Mouse (Mus musculus) CH12.LX (cell line): ENCODE measurements around the gene Aagab. TPM values are rescaled to one million over a fixed set of nuclear protein-coding genes. Genes with fewer than 3 reads are reported as not detected.

ENCODE experiments used
- DNase-seq: peaks from one replicate; pipeline ENCODE4 v3.0.0-alpha.2; 2013; ENCODE audit errors: extremely low read depth
- H3K27ac ChIP-seq: 2 replicates; pipeline ENCODE4 v1.5.1; 2012; ENCODE audit warnings: low read depth, mild to moderate bottlenecking, control low read depth, moderate library complexity; ENCODE audit not compliant: insufficient read depth
- H3K27me3 ChIP-seq: replicated peaks from 2 replicates; pipeline ENCODE3; 2012; ENCODE audit warnings: inconsistent platforms
- H3K36me3 ChIP-seq, 2 experiments: replicated peaks in 1 of 2; 2 replicates each; pipeline versions ENCODE3 to v1.6.1; 2012; ENCODE audit warnings: inconsistent platforms in 1 of 2, low read length in 1 of 2, mild to moderate bottlenecking in 1 of 2, mixed read lengths in 1 of 2, moderate library complexity in 1 of 2; ENCODE audit not compliant: control insufficient read depth in 1 of 2, insufficient read depth in 1 of 2
- H3K4me1 ChIP-seq, 2 experiments: 2 replicates each; pipeline ENCODE4 v1.6.1; 2012; ENCODE audit warnings: inconsistent platforms in 1 of 2, moderate library complexity in 1 of 2; ENCODE audit not compliant: insufficient read depth in 2 of 2, control insufficient read depth in 1 of 2
- H3K4me2 ChIP-seq: 2 replicates; pipeline ENCODE4 v1.6.1; 2012; ENCODE audit warnings: low read depth, mild to moderate bottlenecking, control low read depth; ENCODE audit not compliant: poor library complexity, insufficient read depth, severe bottlenecking
- H3K4me3 ChIP-seq, 3 experiments: fragments of 150-350 bp in 1 of 3; sonication (generic) in 1 of 3; replicated peaks in 1 of 3; 2 replicates each; pipeline versions ENCODE3 to v1.5.1; 2011 to 2012; ENCODE audit warnings: low read depth in 2 of 3, low read length in 2 of 3, mild to moderate bottlenecking in 2 of 3, moderate library complexity in 2 of 3, control low read depth in 1 of 3, improper control_type of control experiment in 1 of 3, inconsistent platforms in 1 of 3, mixed read lengths in 1 of 3; ENCODE audit not compliant: poor library complexity in 1 of 3
- H3K79me2 ChIP-seq: replicated peaks from 2 replicates; pipeline ENCODE4 v1.6.1; 2012; ENCODE audit warnings: mild to moderate bottlenecking, moderate library complexity; ENCODE audit not compliant: control insufficient read depth, poor library complexity, insufficient read depth, severe bottlenecking; ENCODE audit errors: extremely low read depth
- H3K9ac ChIP-seq: 2 replicates; pipeline ENCODE4 v1.6.1; 2012; ENCODE audit warnings: low read depth, mild to moderate bottlenecking, control low read depth, moderate library complexity; ENCODE audit not compliant: insufficient read depth
- H3K9me3 ChIP-seq: replicated peaks from 2 replicates; pipeline ENCODE3; 2012; ENCODE audit warnings: low read length, inconsistent platforms, mixed read lengths
- CHD2 ChIP-seq: IDR thresholded peaks from 2 replicates; pipeline ENCODE4 v1.6.1; 2011; ENCODE audit warnings: low read length, improper control_type of control experiment
- GABPA ChIP-seq: IDR thresholded peaks from 2 replicates; pipeline ENCODE4 v1.6.1; 2012; ENCODE audit warnings: low read depth, low read length, improper control_type of control experiment, inconsistent platforms; ENCODE audit not compliant: insufficient replicate concordance
- HCFC1 ChIP-seq: IDR thresholded peaks from 2 replicates; pipeline ENCODE4 v1.6.1; 2012; ENCODE audit warnings: low read depth, mild to moderate bottlenecking, inconsistent platforms, low read length, improper control_type of control experiment
- JUN ChIP-seq: IDR thresholded peaks from 2 replicates; pipeline ENCODE4 v1.6.1; 2011; ENCODE audit warnings: low read depth, mild to moderate bottlenecking, low read length, improper control_type of control experiment, moderate library complexity; ENCODE audit not compliant: insufficient read depth
- MAFK ChIP-seq: IDR thresholded peaks from 2 replicates; pipeline ENCODE4 v1.6.1; 2011; ENCODE audit warnings: low read length, improper control_type of control experiment; ENCODE audit not compliant: insufficient replicate concordance
- MAZ ChIP-seq: IDR thresholded peaks from 2 replicates; pipeline ENCODE4 v1.6.1; 2012; ENCODE audit warnings: low read depth, mild to moderate bottlenecking, inconsistent platforms, low read length, improper control_type of control experiment, moderate library complexity
- MEF2A ChIP-seq: IDR thresholded peaks from 2 replicates; pipeline ENCODE4 v1.6.1; 2014; ENCODE audit warnings: low read depth, mild to moderate bottlenecking, inconsistent platforms, low read length, improper control_type of control experiment, borderline replicate concordance
- PAX5 ChIP-seq: IDR thresholded peaks from 2 replicates; pipeline ENCODE4 v1.6.1; 2012; ENCODE audit warnings: low read length, inconsistent platforms, mixed read lengths
- POLR2AphosphoS2 ChIP-seq: IDR thresholded peaks from 2 replicates; pipeline ENCODE4 v1.6.1; 2011; ENCODE audit warnings: low read depth, low read length, improper control_type of control experiment
- RCOR1 ChIP-seq: conservative IDR thresholded peaks from 2 replicates; pipeline ENCODE4 v1.6.1; 2012; ENCODE audit warnings: low read depth, mild to moderate bottlenecking, inconsistent platforms, low read length, improper control_type of control experiment
- SIN3A ChIP-seq: IDR thresholded peaks from 2 replicates; pipeline ENCODE4 v1.6.1; 2012; ENCODE audit warnings: low read length, improper control_type of control experiment, inconsistent platforms
- SMC3 ChIP-seq: IDR thresholded peaks from 2 replicates; pipeline ENCODE4 v1.6.1; 2011; ENCODE audit warnings: low read depth, low read length, improper control_type of control experiment
- TBP ChIP-seq: conservative IDR thresholded peaks from 2 replicates; pipeline ENCODE4 v1.6.1; 2011; ENCODE audit warnings: low read depth, low read length, improper control_type of control experiment
- TCF12 ChIP-seq: IDR thresholded peaks from 2 replicates; pipeline ENCODE4 v1.6.1; 2014; ENCODE audit warnings: low read depth, mild to moderate bottlenecking, inconsistent platforms, low read length, improper control_type of control experiment
- UBTF ChIP-seq: IDR thresholded peaks from 2 replicates; pipeline ENCODE4 v1.6.1; 2012; ENCODE audit warnings: low read depth, mild to moderate bottlenecking, inconsistent platforms, low read length, improper control_type of control experiment, moderate library complexity
- ZMIZ1 ChIP-seq: IDR thresholded peaks from 2 replicates; pipeline ENCODE4 v1.6.1; 2012; ENCODE audit warnings: low read depth, mild to moderate bottlenecking, inconsistent platforms, low read length, improper control_type of control experiment
- dilution Hi-C: fragments of 300-500 bp; cut with MboI; formaldehyde crosslinking; loops from 2 replicates; pipeline ENCODE4 v1.14.3; 2020; ENCODE audit warnings: low sequenced_read_pairs; ENCODE audit not compliant: extremely low pct_unique_long_range_greater_than_20kb, extremely low pct_ligation_motif_present
- in situ Hi-C: fragments of 300-500 bp; cut with MboI; formaldehyde crosslinking; loops from 3 replicates; pipeline ENCODE4 v1.14.3; 2019; ENCODE audit warnings: low sequenced_read_pairs, low pct_ligation_motif_present, low pct_unique_long_range_greater_than_20kb, mixed read lengths
- polyA plus RNA-seq: library from polyadenylated mRNA; unstranded; fragments of >175 nt; gene quantifications from 2 replicates; pipeline ENCODE4 v1.2.1, GENCODE M21; 2012; ENCODE audit warnings: low read depth; ENCODE audit not compliant: insufficient read length
- total RNA-seq, 2 experiments: library from RNA; depleted of rRNA; stranded (reverse); fragments of 300-350 nt in 1 of 2; fragments of >200 nt in 1 of 2; gene quantifications; 2 replicates each; pipeline ENCODE4 v1.2.3; 2012 to 2014

The Aagab gene
- total and polyA plus RNA-seq, 3 experiments, result 14.5 to 27.8 (median 14.5) TPM

DNA sequence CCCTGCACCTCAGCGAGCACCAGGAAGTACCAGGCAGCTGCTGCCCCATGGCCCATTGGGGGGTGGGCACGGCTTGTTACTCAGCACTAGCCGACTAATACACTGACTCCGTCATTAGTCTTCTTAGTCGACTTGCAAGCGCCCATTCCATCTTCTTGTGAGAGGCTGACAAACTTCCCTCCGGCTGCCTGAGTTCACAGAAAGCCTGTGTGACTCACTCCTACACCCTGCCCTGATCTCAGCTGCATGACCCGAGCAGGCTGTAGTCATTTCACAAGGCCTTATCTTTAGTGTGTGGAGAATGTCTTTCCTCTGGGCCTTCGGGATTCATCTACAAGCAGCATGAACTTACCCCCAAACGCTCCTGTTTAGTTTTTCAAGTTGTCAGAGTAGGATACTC, 72.2 kb downstream of the Aagab start:
- H3K27me3 ChIP-seq, result no peaks in the 10 kb centered on the region
- TF ChIP-seq JUN, result no peak
- no peak for TF ChIP-seq POLR2AphosphoS2
- TF ChIP-seq, all 38 proteins: peak for 0
- no peaks in the 10 kb centered on the region for H3K79me2 ChIP-seq
- H3K4me1 ChIP-seq, result peaks cover 0 to 4% of the 10 kb centered on the region in 2 experiments; a peak in 2 of 4 replicates
- no peak overlapping the region for H3K27ac ChIP-seq
- no peak for DNase-seq
- dilution Hi-C loops, result no loop called here
- H3K36me3 ChIP-seq, result no peaks in the 10 kb centered on the region
- in situ Hi-C loops, result no loop called here
- H3K9ac ChIP-seq, result no peak overlapping the region
- no peak overlapping the region for H3K4me3 ChIP-seq
- H3K4me2 ChIP-seq, result no peak overlapping the region
- peaks cover 5% of the 10 kb centered on the region for H3K9me3 ChIP-seq

DNA sequence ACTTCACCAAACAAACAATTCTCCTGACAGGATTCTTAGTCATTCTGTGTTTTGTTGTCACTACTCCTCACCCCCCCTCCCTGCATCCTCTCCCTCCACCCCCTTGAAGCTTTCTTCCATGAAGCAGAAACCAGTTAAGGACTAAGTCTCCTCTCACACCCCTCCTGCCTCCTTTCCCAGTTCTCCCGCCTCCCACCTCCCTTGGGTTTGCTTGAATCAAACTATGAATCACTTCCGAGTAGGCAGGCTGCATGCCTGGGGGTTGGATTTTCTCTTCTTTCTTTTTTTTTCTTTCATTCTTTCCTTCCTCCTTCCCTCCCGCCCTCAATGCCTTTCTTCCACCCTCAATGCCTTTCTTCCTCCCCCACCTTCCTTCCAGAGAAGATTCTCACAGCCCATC, 75.2 kb downstream of the Aagab start:
- Histone ChIP-seq H3K4me2 (no peak overlapping the region), H3K79me2 (no peaks in the 10 kb centered on the region), H3K27ac (no peak overlapping the region), H3K9ac (no peak overlapping the region), H3K9me3 (no peaks in the 10 kb centered on the region), H3K4me3 (no peak overlapping the region), H3K27me3 (no peaks in the 10 kb centered on the region), H3K4me1 (peaks cover 0 to 4% of the 10 kb centered on the region in 2 experiments; a peak in 2 of 4 replicates), H3K36me3 (no peaks in the 10 kb centered on the region)
- in situ Hi-C loops (no loop called here), dilution Hi-C loops (no loop called here)
- TF ChIP-seq TCF12, result no peak
- no peak for TF ChIP-seq SIN3A
- DNase-seq, result no peak

DNA sequence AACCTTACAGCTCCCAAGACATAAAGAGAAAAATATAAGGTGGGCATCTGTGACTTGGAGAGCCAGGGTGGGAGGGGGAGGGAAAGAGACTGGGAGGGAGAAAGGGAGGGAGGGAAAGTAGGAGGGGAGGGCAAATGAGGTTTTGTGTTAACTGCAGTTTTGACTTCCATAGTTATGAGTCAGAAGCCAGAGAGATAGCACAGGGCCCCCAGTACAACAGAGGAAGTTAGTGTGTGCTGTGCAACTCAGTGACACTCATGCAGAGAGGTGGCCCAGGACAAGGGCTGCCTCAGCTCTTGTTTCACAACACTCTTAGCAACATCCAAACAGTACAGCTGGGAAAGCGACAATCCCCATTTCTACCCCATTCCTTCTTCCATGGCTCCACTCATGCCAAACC, 75.6 kb downstream of the Aagab start:
- DNase-seq, result no peak
- H3K4me1 ChIP-seq, result peaks cover 0 to 4% of the 10 kb centered on the region in 2 experiments; a peak in 2 of 4 replicates
- H3K9ac ChIP-seq, result no peak overlapping the region

DNA sequence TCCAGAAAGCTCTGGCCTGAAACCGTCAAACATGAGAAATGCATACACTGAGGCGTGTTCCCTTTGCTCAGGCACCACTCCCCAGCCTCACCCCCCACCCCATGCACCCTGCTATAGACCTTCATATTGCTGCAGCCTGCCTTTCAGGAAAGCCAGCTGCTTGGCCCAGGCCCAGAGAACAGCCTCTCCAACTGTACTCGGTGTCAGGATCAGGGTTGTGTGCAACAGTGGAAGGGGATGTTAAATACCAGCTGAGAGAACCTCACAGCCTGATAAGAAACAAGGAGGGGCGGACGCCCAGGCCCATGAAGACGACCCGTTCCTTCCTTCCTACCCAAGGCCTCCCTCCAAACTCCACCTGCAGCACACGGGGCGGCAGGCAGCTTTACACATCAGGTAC, 79.8 kb downstream of the Aagab start:
- in situ Hi-C loops (no loop called here), dilution Hi-C loops (no loop called here)
- Histone ChIP-seq H3K9ac (no peak overlapping the region), H3K4me2 (no peak overlapping the region), H3K9me3 (peaks cover 2% of the 10 kb centered on the region), H3K27me3 (no peaks in the 10 kb centered on the region), H3K4me1 (peaks cover 0 to 6% of the 10 kb centered on the region in 2 experiments; a peak in 2 of 4 replicates), H3K27ac (no peak overlapping the region), H3K79me2 (no peaks in the 10 kb centered on the region), H3K4me3 (no peak overlapping the region), H3K36me3 (no peaks in the 10 kb centered on the region)
- TF ChIP-seq GABPA (no peak), JUN (no peak), HCFC1 (no peak), SMC3 (no peak), MAZ (no peak), UBTF (no peak), CHD2 (no peak), RCOR1 (no peak), MAFK (no peak)
- no peak for DNase-seq

More for the DNA sequence above, 75.6 kb downstream of the Aagab start:
- Histone ChIP-seq H3K9me3 (no peaks in the 10 kb centered on the region), H3K27ac (no peak overlapping the region), H3K4me3 (no peak overlapping the region), H3K79me2 (no peaks in the 10 kb centered on the region), H3K27me3 (no peaks in the 10 kb centered on the region), H3K4me2 (no peak overlapping the region), H3K36me3 (no peaks in the 10 kb centered on the region)
- dilution Hi-C loops (no loop called here), in situ Hi-C loops (no loop called here)
- TF ChIP-seq MAZ (no peak), PAX5 (no peak), ZMIZ1 (no peak), TBP (no peak), MEF2A (no peak)
